Mouse (Mus musculus): Measurements from ENCODE around the gene Tgm2.

DNA sequence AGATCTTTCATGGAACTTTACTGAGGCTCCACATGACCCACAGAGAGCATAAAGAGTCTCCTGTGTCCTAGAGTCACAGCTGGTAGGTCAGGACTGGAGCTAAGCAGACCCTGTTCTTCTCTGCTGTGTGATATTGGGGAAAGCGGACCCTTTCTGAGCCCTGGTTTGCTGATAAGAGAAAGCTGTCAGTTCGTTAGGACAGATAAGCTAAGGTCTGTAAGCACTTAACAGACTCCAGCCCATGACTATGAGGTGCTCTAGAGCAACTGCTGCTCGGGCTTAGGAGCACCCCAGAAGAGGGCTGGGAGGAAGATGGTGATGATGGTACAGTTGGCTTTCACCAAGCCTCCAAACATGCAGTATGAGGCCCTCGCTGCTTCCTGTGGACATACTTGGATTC lies 27.1 kb downstream of the Tgm2 start:
- no peak for TF ChIP-seq ZNF384 (IDR thresholded peaks at IDR 0.05; ENCODE audit: low read depth, low read length)
- no peak for TF ChIP-seq HCFC1 (IDR thresholded peaks at IDR 0.05; ENCODE audit: borderline replicate concordance, insufficient read depth, low read length)
- TF ChIP-seq CHD2 (IDR thresholded peaks at IDR 0.05; ENCODE audit: low read depth, low read length): no peak
- no peak for TF ChIP-seq MAFK (IDR thresholded peaks at IDR 0.05; ENCODE audit: insufficient read depth, low read depth, low read length)
- TF ChIP-seq ZC3H11A (IDR thresholded peaks at IDR 0.05; ENCODE audit: borderline replicate concordance, low read depth, low read length): no peak
